Mouse (Mus musculus) brain, embryonic 14.5 days (tissue): ENCODE results near the gene Bace1.

ENCODE experiments used
- CTCF ChIP-seq: fragments of 200-500 bp; IDR thresholded peaks from 2 replicates; pipeline ENCODE4 v1.5.1; 2012; ENCODE audit warnings: inconsistent platforms, mild to moderate bottlenecking, moderate library complexity, borderline replicate concordance; ENCODE audit not compliant: insufficient read depth, insufficient read length; ENCODE audit errors: extremely low read depth
- POLR2A ChIP-seq: fragments of 200-500 bp; IDR thresholded peaks from 2 replicates; pipeline ENCODE4 v1.6.1; 2012; ENCODE audit warnings: mild to moderate bottlenecking, inconsistent platforms, borderline replicate concordance; ENCODE audit not compliant: poor library complexity, insufficient read depth, insufficient read length, severe bottlenecking; ENCODE audit errors: extremely low read depth

GRCm38 (mm10) chr9:45851776-45852175 lies 13.4 kb downstream of the Bace1 start:
- TF ChIP-seq CTCF: no peak
- TF ChIP-seq POLR2A: no peak
